Mouse (Mus musculus): ENCODE results near the gene Brsk1. TPM values are rescaled to one million over a fixed set of nuclear protein-coding genes. Genes with fewer than 3 reads are reported as not detected.

The Brsk1 gene
- polyA plus RNA-seq (2012), result 0.13 and 0.35 TPM in 2 replicates

DNA sequence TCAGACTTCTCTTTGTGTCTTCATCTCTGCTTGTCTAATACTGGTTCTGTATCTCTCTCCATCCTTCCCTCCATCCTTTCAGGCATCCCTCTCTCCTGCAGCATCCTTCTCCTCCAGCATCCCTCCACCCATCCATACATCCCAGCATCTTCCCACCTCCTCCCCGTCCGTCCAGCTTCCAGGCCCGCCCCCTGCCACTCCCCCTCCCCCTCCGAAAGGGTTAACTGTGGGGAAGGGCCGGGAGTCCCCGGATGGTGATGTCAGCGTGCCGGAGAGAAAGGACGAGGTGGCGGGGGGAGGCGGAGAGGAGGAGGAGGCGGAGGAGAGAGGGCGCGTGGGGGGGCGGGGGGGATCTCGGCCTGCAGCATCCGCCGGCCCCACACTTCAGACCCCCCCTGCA is at the start of gene Brsk1:
TSS of gene Brsk1 (plus strand) at position 218 of the 400 bp plus-strand sequence.

DNA sequence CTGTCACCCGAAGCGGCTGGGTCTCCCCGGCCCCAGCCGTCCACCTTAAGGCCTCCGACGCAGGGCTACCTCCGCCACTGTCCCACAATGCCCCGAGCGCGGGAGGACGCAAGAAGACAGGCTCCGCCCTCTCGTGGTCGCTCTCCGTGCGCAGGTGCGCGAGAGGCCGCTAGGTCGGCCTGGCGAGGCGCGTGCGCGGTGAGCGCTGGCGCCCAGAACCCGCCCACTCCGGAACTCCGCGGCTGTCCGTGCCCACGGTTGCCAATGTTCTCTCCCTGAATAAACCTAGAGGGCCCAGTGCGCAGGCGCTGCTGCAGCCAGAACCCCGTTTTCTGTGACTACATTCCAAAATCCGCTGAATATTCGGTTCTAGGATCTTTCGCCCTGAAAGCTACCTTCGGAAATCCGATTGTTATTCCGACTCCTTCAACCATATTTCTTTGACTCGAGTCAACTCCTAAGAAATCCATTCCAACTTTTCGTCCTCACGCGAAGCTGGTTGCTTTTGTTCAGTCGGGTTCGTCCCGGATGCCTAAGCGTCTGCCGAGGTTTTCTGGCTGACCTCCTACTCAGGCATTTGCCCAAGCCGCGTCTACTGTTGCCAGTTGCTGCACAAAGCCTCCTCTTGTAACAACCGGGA is 31.4 kb upstream of the Brsk1 start, which contains the start of gene Ppp6r1:
TSS of gene Ppp6r1 (minus strand) at position 108 of the 640 bp plus-strand sequence.

DNA sequence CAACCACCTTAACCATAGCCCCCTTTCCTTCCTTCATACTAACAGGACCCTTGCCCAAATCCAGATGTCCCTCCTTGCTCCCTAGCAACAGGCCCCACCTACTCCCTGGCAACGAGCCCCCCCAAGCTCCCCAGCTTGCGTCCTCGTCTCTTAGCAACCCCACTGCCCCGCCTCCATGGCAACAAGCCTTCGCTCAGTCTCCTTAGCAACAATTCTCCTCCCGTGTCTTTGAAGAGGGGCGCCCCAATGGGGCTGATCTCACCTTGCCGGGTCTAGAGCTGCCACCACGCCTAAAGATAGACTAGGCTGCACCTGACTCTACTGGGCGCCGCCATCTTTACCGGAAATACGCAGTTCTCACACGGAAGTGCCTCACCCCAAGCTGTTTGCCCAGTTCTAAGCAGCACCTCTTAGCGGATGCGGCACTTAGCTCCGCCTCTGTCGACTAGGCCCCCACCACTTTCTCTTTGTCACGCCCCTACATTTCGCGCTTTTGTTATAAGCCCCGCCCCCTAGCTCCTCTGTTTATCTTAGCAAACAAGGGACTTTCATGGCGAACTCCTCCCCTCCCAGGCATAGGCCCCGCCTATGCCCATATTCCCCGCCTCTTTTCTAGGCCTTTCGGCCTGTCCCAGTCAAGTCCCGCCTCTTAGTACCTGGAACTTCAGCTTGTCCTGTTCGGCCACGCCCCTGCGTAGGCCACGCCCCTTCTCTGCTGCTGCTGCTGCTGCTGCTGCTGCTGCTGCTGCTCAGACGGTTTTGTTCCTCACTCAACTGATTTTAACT is 5.6 kb upstream of the Brsk1 start, which contains the start of gene Hspbp1:
TSS of gene Hspbp1 (minus strand) at position 437 of the 786 bp plus-strand sequence.

DNA sequence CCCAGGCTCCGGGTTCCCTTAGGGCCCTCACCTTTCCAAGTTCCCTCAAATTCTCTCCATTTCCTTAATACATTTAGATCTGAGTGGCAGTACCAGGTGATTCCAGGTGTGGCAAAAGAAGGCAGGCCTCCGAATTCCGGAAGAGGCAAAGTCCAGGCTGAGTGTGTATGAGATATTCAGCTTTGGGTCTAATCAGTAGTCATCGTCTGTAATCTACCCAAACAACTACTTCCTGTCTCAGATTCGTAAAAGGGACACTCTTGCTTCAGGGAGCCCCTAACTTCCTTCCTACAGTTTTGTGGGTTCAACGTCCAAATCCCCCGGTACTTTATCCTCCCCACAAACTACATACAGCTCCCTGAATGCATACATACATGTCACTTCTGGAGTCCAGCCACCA is 34.8 kb downstream of the Brsk1 start, which contains the start of gene Tmem150b:
TSS of gene Tmem150b (minus strand) at position 81 of the 400 bp plus-strand sequence.

DNA sequence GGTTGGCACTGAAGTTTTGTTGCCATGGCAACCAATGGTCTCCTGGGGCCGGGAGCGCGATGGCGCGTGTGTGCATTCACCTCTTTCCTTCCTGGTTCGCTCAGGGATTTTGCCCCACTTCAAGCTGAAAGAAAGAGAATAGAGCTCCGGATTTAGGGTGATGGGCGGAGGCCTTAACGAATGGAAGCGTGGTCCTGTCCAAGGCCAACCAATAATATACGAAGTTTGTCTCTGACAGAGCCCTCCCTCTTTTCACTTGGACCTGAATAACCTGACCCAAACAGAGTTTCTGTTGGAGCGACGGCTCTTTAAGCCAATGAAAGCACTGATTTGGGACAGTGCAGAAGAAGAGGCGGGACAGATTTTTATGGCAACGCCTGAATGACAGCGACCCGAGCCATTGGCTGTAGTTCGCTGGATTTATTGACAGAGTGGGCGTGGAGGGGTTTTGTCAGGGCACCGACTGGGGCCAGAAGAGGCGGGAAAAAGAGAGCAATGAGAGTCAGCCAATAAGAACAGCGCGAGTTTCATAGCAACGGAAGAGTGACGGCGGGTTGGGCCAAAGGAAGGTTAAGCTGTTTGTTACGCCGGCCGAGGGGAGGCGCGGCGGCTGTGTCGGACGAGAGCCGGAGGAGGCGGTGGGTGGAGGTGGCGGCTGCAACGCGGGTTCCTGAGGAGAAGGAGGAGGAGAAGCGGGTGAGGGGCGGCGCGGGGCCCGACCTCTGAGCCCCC is 49.3 kb downstream of the Brsk1 start, which contains the start of gene Kmt5c:
TSS of gene Kmt5c (plus strand) at position 572 of the 732 bp plus-strand sequence.

DNA sequence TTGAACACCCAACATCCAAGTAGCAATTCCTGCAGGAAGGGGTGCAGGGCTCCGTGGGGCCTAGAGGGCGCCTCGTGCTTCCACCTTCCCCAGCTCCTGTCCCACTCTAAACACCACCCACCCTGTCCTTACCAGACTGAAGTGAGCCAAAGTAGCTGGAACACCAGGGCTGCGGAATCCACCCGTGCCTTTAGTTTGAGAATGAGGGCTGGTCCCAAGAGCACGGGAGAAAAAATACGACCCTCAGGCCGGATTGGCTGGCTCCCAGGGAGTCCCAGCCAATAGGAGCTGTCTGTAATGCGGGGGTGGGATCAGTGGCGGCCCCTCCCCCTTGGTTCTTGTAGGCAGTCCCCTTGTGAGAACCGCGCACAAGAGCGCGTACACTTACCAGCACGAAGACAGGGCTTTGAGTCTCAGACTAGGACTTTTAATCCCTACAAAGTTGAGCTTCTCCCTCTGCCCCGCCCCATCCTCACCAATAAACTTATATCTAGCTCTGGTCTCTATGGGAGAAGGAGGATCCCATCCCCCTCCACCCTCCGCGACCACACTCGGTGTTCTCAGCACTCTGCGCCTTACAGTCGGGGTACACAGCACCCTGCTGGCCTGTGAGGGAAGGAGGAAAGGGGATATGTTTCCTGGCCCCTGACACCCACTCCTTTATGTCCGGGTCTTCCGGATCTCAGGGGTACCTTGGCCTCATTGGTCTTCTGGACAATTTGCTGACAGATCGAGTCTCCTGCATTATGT is 62.6 kb downstream of the Brsk1 start, which contains the start of gene Cox6b2:
TSS of gene Cox6b2 (minus strand) at position 274 of the 750 bp plus-strand sequence.

Other genes with a start within 250 kb of the Brsk1 start
- gene Rdh13, start 245.0 kb upstream of the Brsk1 start, polyA plus RNA-seq (2012), result 3.8 and 6.0 TPM in 2 replicates
- gene Eps8l1, start 229.9 kb upstream of the Brsk1 start, polyA plus RNA-seq (2012), result 11.9 and 14.4 TPM in 2 replicates
- gene Ppp1r12c, start 188.9 kb upstream of the Brsk1 start, polyA plus RNA-seq (2012), result 216 and 316 TPM in 2 replicates
- gene Tnnt1, start 174.2 kb upstream of the Brsk1 start, polyA plus RNA-seq (2012), result 11.7 and 17.0 TPM in 2 replicates
- 4.9 and 6.1 TPM in 2 replicates for gene Tnni3, start 166.4 kb upstream of the Brsk1 start, polyA plus RNA-seq (2012)
- gene Dnaaf3, start 158.2 kb upstream of the Brsk1 start, polyA plus RNA-seq (2012), result 12.8 and 13.5 TPM in 2 replicates
- gene Syt5, start 143.1 kb upstream of the Brsk1 start, polyA plus RNA-seq (2012), result 0.51 and 0.83 TPM in 2 replicates
- 0.21 TPM in 1 of 2 replicates, not detected in the other for gene Ptprh, start 86.6 kb upstream of the Brsk1 start, polyA plus RNA-seq (2012)
- 8.7 and 11.0 TPM in 2 replicates for gene Tmem86b, start 59.2 kb upstream of the Brsk1 start, polyA plus RNA-seq (2012)
- gene Ppp6r1, start 31.6 kb upstream of the Brsk1 start, polyA plus RNA-seq (2012), result 283 and 305 TPM in 2 replicates
- gene Hspbp1, start 5.5 kb upstream of the Brsk1 start, polyA plus RNA-seq (2012), result 124 and 128 TPM in 2 replicates
- 2.6 and 3.2 TPM in 2 replicates for gene Tmem150b, start 34.6 kb downstream of the Brsk1 start, polyA plus RNA-seq (2012)
- gene Kmt5c, start 49.5 kb downstream of the Brsk1 start, polyA plus RNA-seq (2012), result 312 and 341 TPM in 2 replicates
- 64.2 and 92.5 TPM in 2 replicates for gene Cox6b2, start 62.5 kb downstream of the Brsk1 start, polyA plus RNA-seq (2012)
- gene Fam71e2, start 80.7 kb downstream of the Brsk1 start, polyA plus RNA-seq (2012), result not detected in 2 replicates
- 0.10 and 1.1 TPM in 2 replicates for gene Il11, start 92.3 kb downstream of the Brsk1 start, polyA plus RNA-seq (2012)
- gene Tmem190, start 92.3 kb downstream of the Brsk1 start, polyA plus RNA-seq (2012), result not detected in 2 replicates
- gene Tmem238, start 99.1 kb downstream of the Brsk1 start, polyA plus RNA-seq (2012), result 57.5 and 58.8 TPM in 2 replicates
- gene Rpl28, start 102.3 kb downstream of the Brsk1 start, polyA plus RNA-seq (2012), result 10,504 and 11,093 TPM in 2 replicates
- 251 TPM in 2 replicates for gene Ube2s, start 122.0 kb downstream of the Brsk1 start, polyA plus RNA-seq (2012)
- gene Shisa7, start 154.1 kb downstream of the Brsk1 start, polyA plus RNA-seq (2012), result 0.24 and 0.79 TPM in 2 replicates
- gene Isoc2b, start 179.7 kb downstream of the Brsk1 start, polyA plus RNA-seq (2012), result 7.7 and 11.8 TPM in 2 replicates
- gene Isoc2a, start 186.5 kb downstream of the Brsk1 start, polyA plus RNA-seq (2012), result 27.0 and 29.3 TPM in 2 replicates
- gene Gm36210, start 215.9 kb downstream of the Brsk1 start, polyA plus RNA-seq (2012), result 0.09 and 0.28 TPM in 2 replicates
- 76.1 and 85.0 TPM in 2 replicates for gene Zfp628, start 224.6 kb downstream of the Brsk1 start, polyA plus RNA-seq (2012)
- 1.3 and 1.9 TPM in 2 replicates for gene Nat14, start 231.4 kb downstream of the Brsk1 start, polyA plus RNA-seq (2012)
- 0.08 and 0.10 TPM in 2 replicates for gene Ssc5d, start 235.2 kb downstream of the Brsk1 start, polyA plus RNA-seq (2012)

All from megakaryocyte-erythroid progenitor cell, adult 5 weeks (primary cell).